Mouse (Mus musculus): ENCODE data around the gene Upp1. TPM values are rescaled to one million over a fixed set of nuclear protein-coding genes. Genes with fewer than 3 reads are reported as not detected.

The Upp1 gene
- total RNA-seq (2023) = not detected

GRCm38 (mm10) chr11:9118050-9118420 lies at the start of gene Upp1:
Upp1 (plus strand) TSS chr11:9118103.

Other genes starting within 250 kb of the Upp1 start
- 0.09 TPM for gene Pkd1l1, start 144.8 kb upstream of the Upp1 start, total RNA-seq (2023)
- 10.7 TPM for gene Hus1, start 106.9 kb upstream of the Upp1 start, total RNA-seq (2023)
- gene Gm11992, start 69.5 kb upstream of the Upp1 start, total RNA-seq (2023) = not detected
- gene Sun3, start 69.1 kb upstream of the Upp1 start, total RNA-seq (2023) = not detected
- 0.03 TPM for gene Abca13, start 73.8 kb downstream of the Upp1 start, total RNA-seq (2023)